Mouse (Mus musculus) megakaryocyte, embryonic 14.5 days (primary cell): ENCODE data around the gene Tln2. TPM values are rescaled to one million over a fixed set of nuclear protein-coding genes. Genes with fewer than 3 reads are reported as not detected.
"Not testable (repeated sequence)": the region's sequence is repeated elsewhere in the genome, so short reads cannot be mapped to it uniquely, and the experiment has no call there.

Experiments
- H3K27me3 ChIP-seq: replicated peaks from 2 replicates; pipeline ENCODE3; 2012; ENCODE audit warnings: inconsistent platforms
- H3K36me3 ChIP-seq: replicated peaks from 2 replicates; pipeline ENCODE3; 2012; ENCODE audit warnings: low read length, inconsistent platforms, mixed read lengths
- H3K4me1 ChIP-seq: 2 replicates; pipeline ENCODE4 v1.6.1; 2012; ENCODE audit warnings: inconsistent platforms
- H3K4me3 ChIP-seq: replicated peaks from 2 replicates; pipeline ENCODE3; 2012; ENCODE audit warnings: moderate library complexity, mild to moderate bottlenecking, inconsistent platforms
- H3K9me3 ChIP-seq: 2 replicates; pipeline ENCODE4 v1.6.1; 2012; ENCODE audit warnings: inconsistent platforms
- FLI1 ChIP-seq: IDR thresholded peaks from 2 replicates; pipeline ENCODE4 v1.6.1; 2012; ENCODE audit warnings: low read length, inconsistent platforms, mixed read lengths
- GATA1 ChIP-seq: IDR thresholded peaks from 3 replicates; pipeline ENCODE4 v1.6.1; 2012; ENCODE audit warnings: mixed read lengths, low read length, inconsistent platforms, borderline replicate concordance
- polyA plus RNA-seq: library from polyadenylated mRNA; stranded (reverse); fragments of >175 nt; gene quantifications from 2 replicates; pipeline ENCODE4 v1.2.3, GENCODE M21; 2012; ENCODE audit warnings: low replicate concordance; ENCODE audit not compliant: insufficient read depth

Gene Tln2
- polyA plus RNA-seq, 1 experiment = 0.32 TPM

DNA sequence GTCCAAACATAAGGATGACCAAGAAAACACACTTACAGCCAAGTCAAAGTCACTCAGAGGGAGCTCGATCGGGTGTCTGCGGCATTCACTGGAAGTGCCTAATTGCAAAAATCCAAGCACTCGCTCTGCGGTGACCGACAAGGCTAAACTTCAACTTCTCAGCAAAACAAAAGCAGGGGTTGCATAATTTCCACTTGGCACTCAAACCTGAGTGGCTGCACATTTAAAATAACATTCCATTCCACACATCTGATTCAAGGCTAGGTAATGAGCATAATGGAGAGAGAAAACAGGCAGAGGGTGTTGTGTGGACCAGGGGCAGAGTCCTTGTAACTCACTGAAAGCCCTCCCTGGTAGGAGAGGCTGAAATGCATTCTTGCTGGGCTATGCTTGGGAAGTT lies 260.3 kb downstream of the Tln2 start:
- H3K4me3 ChIP-seq = no peak overlapping the region
- no peak for TF ChIP-seq GATA1
- TF ChIP-seq FLI1 = no peak

DNA sequence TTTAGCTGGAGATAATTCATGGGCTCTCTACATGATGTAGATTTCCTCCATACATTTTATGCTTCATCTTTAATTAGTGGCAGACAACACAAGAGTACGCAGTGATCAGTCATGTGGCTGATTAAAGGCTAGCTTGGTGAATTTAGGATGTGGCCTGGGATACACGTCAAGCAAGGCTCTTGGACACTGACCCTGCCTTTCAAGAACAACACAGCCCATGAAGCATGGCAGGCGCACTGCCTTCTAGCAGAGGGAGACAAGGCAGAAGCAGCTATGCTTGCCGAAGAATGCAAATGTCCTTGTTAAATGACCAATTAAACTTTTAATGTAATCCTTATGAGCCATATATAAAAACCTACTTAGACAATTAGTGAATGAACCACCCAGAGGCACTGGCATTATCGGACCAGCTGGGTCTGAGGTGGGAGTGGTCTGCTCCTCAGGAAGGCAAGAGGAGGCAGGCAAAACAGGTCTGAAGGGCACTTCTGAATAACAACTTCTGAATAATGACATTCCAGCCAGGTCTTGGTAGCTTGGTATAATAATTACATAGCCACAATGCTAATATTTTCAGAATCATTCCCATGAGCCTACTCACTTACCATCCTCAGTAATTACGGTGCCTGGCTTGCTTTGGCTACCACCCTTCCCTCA lies 262.1 kb downstream of the Tln2 start:
- H3K4me1 ChIP-seq = no peaks in the 10 kb centered on the region
- H3K27me3 ChIP-seq = no peaks in the 10 kb centered on the region
- H3K4me3 ChIP-seq = no peak overlapping the region
- no peaks in the 10 kb centered on the region for H3K36me3 ChIP-seq
- no peaks in the 10 kb centered on the region for H3K9me3 ChIP-seq
- TF ChIP-seq FLI1 (no peak), GATA1 (no peak)

More for the DNA sequence above, 260.3 kb downstream of the Tln2 start:
- no peaks in the 10 kb centered on the region for H3K9me3 ChIP-seq
- no peaks in the 10 kb centered on the region for H3K4me1 ChIP-seq
- no peaks in the 10 kb centered on the region for H3K36me3 ChIP-seq
- H3K27me3 ChIP-seq = no peaks in the 10 kb centered on the region

DNA sequence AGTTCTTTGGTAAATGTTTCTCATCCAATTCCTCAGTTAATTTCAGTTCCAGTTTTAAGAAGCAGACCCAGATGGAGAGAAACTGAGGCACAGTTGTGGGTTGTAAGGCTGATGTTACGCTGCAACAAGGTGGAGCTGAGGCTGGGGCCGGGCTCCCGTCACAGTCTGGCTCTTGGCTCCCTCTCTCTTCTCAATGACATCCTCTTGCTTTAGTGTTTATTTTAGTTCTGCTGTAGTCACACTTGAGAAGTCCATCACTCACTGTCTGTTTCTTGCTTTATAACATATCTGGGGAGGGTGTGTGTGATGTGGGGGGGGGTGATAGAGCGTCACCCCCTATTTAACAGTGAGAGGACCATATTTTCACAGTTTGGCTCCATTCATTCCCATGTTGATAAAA lies 272.0 kb downstream of the Tln2 start:
- H3K27me3 ChIP-seq = no peaks in the 10 kb centered on the region
- TF ChIP-seq GATA1 (no peak), FLI1 (no peak)

GRCm38 (mm10) chr9:67286801-67287200 lies 272.7 kb downstream of the Tln2 start:
- H3K27me3 ChIP-seq = no peaks in the 10 kb centered on the region

More for the DNA sequence above, 272.0 kb downstream of the Tln2 start:
- Histone ChIP-seq H3K36me3 (no peaks in the 10 kb centered on the region), H3K4me1 (no peaks in the 10 kb centered on the region), H3K9me3 (no peaks in the 10 kb centered on the region), H3K4me3 (no peak overlapping the region)

GRCm38 (mm10) chr9:67285544-67285943 lies 274.0 kb downstream of the Tln2 start:
- no peak overlapping the region for H3K4me3 ChIP-seq
- H3K4me1 ChIP-seq = no peaks in the 10 kb centered on the region
- H3K9me3 ChIP-seq = no peaks in the 10 kb centered on the region
- H3K36me3 ChIP-seq = no peaks in the 10 kb centered on the region
- H3K27me3 ChIP-seq = peaks cover 2% of the 10 kb centered on the region
- TF ChIP-seq FLI1 = no peak
- no peak for TF ChIP-seq GATA1

More at GRCm38 (mm10) chr9:67286801-67287200, 272.7 kb downstream of the Tln2 start:
- H3K4me1 ChIP-seq = no peaks in the 10 kb centered on the region
- H3K4me3 ChIP-seq = no peak overlapping the region
- no peaks in the 10 kb centered on the region for H3K36me3 ChIP-seq
- no peaks in the 10 kb centered on the region for H3K9me3 ChIP-seq
- TF ChIP-seq FLI1 (no peak), GATA1 (no peak)

GRCm38 (mm10) chr9:67281812-67282211 lies 277.7 kb downstream of the Tln2 start:
- H3K4me1 ChIP-seq = no peaks in the 10 kb centered on the region
- H3K36me3 ChIP-seq = no peaks in the 10 kb centered on the region
- H3K9me3 ChIP-seq = no peaks in the 10 kb centered on the region
- no peak for TF ChIP-seq GATA1
- TF ChIP-seq FLI1 = no peak
- no peak overlapping the region for H3K4me3 ChIP-seq
- H3K27me3 ChIP-seq = peaks cover 5% of the 10 kb centered on the region

GRCm38 (mm10) chr9:67280311-67280710 lies 279.2 kb downstream of the Tln2 start:
- not testable (repeated sequence) for H3K4me1 ChIP-seq, H3K36me3 ChIP-seq, H3K9me3 ChIP-seq, H3K4me3 ChIP-seq
- peaks cover 12% of the 10 kb centered on the region for H3K27me3 ChIP-seq

DNA sequence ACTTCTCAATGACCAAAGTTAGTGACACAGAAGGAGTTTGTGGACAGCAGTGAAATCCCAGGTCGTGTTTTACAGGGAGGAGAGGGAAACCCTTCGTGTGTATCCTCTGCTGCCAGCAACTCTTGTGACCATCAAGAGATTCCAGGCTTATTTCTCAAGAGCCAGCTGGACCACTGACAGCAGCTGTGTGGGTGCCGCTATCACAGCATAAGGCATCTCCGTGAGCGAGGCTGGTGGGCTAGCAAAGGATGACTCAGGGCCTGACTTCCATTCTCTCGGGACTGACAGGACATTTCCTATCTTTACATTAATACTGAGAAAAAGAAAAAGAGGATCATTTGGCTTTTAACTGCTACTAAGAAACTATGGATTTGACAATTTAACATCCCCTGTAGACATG lies 283.1 kb downstream of the Tln2 start:
- 0 out of 2 replicates have a peak, but pooled peaks cover 3% of the 10 kb centered on the region for H3K9me3 ChIP-seq
- H3K36me3 ChIP-seq = no peaks in the 10 kb centered on the region
- H3K4me1 ChIP-seq = no peaks in the 10 kb centered on the region
- TF ChIP-seq FLI1 = no peak
- no peak for TF ChIP-seq GATA1
- peaks cover 17% of the 10 kb centered on the region for H3K27me3 ChIP-seq
- no peak overlapping the region for H3K4me3 ChIP-seq

DNA sequence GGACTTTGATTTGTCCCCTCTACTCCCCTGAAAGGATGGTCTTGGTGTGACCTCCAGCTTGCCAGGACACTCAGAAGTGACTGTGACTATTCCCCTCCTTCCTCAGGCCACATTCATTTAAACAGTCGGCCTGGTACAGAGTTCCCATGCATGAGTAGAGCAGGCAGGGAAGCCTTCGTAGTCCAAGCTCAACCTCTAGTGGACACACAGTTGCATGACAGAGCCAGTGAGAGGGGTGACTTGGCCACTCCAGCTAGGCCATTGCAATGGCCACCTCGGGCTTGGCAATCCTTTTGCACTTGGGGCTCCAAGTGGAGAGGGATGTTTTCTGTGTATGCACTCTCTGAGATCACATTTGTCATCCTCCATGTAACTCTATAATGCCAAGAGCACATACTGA lies 285.2 kb downstream of the Tln2 start:
- no peaks in the 10 kb centered on the region for H3K4me1 ChIP-seq
- no peaks in the 10 kb centered on the region for H3K36me3 ChIP-seq
- 0 out of 2 replicates have a peak, but pooled peaks cover 3% of the 10 kb centered on the region for H3K9me3 ChIP-seq
- no peak for TF ChIP-seq FLI1
- no peak for TF ChIP-seq GATA1
- peaks cover 19% of the 10 kb centered on the region for H3K27me3 ChIP-seq
- H3K4me3 ChIP-seq = no peak overlapping the region

GRCm38 (mm10) chr9:67273362-67273761 lies 286.1 kb downstream of the Tln2 start:
- Histone ChIP-seq H3K36me3 (no peaks in the 10 kb centered on the region), H3K4me3 (no peak overlapping the region), H3K9me3 (0 out of 2 replicates have a peak, but pooled peaks cover 3% of the 10 kb centered on the region), H3K27me3 (peaks cover 20% of the 10 kb centered on the region), H3K4me1 (0 out of 2 replicates have a peak, but pooled peaks cover 3% of the 10 kb centered on the region)
- TF ChIP-seq GATA1 (no peak), FLI1 (no peak)
